Mouse (Mus musculus): ENCODE measurements at regions not wholly inside any gene's neighbourhood (a gene's known extent, or its start where the extent isn't known, plus 50 kb on each side); places are given as distances from the start of the nearest gene placed in this dataset.

- no peak for TF ChIP-seq CTCF (IDR thresholded peaks at IDR 0.05; ENCODE audit: low read depth)
- TF ChIP-seq EP300 (IDR thresholded peaks at IDR 0.05; ENCODE audit: low read depth), result no peak
These were observed 127.3 kb downstream of the Cenpf start for GRCm38 (mm10) chr1:189560576-189560975.

All from liver, embryonic 14.5 days (tissue).